Mouse (Mus musculus) liver, postnatal 0 days (tissue): Measurements from ENCODE around the gene Grk3.

Experiments
- CTCF ChIP-seq: sonication (generic); IDR thresholded peaks from 2 replicates; pipeline ENCODE4 v1.5.1; 2016; ENCODE audit warnings: antibody characterized with exemption, low read depth
- EP300 ChIP-seq: IDR thresholded peaks from 2 replicates; pipeline ENCODE4 v1.6.1; 2016; ENCODE audit warnings: antibody characterized with exemption, low read depth, mild to moderate bottlenecking

DNA sequence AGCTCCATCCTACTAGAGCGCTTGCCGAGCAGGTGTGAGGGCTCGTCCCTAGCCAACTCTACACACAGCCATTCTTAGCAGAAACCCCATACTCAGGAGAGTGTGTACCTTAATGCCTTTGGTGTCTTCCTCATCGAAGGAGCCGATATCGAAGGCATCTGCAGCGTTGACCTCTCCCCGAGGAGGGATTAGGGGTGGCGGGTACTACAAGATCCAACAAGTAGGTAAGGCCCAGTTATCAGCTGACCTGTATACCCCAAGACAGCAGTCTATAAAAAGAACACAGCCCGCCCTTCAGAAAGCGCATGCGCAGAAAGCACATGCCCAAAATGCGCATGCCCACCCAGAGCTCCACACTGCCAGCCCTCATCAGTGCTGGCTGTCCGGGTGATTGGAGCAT, 91.8 kb downstream of the Grk3 start:
- TF ChIP-seq CTCF (no peak), EP300 (no peak)
